Mouse (Mus musculus) kidney, adult 2 months (tissue): Measurements from ENCODE around the gene Mctp2.

Source experiments
- CTCF ChIP-seq: fragments of 200-500 bp; conservative IDR thresholded peaks from 2 replicates; pipeline ENCODE4 v1.5.1; 2011; ENCODE audit warnings: low read depth, mild to moderate bottlenecking, control low read depth, low read length, moderate library complexity, mixed read lengths; ENCODE audit not compliant: insufficient read depth, insufficient read length
- POLR2A ChIP-seq: fragments of 200-500 bp; IDR thresholded peaks from one replicate; pipeline ENCODE4 v1.6.1; 2011; ENCODE audit warnings: low read depth, low read length, control low read depth

- TF ChIP-seq POLR2A (no peak), CTCF (no peak)
Observed at GRCm38 (mm10) chr7:72222532-72222931, 83.9 kb downstream of the Mctp2 start.
